Mouse (Mus musculus): ENCODE measurements at regions not wholly inside any gene's neighbourhood (a gene's known extent, or its start where the extent isn't known, plus 50 kb on each side); places are given as distances from the start of the nearest gene placed in this dataset.

- TF ChIP-seq POLR2A (IDR thresholded peaks at IDR 0.05; ENCODE audit: extremely low read depth, insufficient read depth, low read length): no peak
- no peak for TF ChIP-seq CTCF (IDR thresholded peaks at IDR 0.05; ENCODE audit: extremely low read depth, insufficient read depth, low read length)
Observed at GRCm38 (mm10) chr2:122968809-122969628, 204.0 kb downstream of the Sqor start.

Data from cortical plate, adult 2 months (tissue).